Mouse (Mus musculus) cerebellum, adult 8-10 months (tissue): ENCODE data around the gene Tor3a.
A peak's percentile ranks its signal among the peaks of the same experiment; 100 is the strongest.

ENCODE experiments used
- DNase-seq: peaks from one replicate; pipeline ENCODE4 v3.0.0; 2022

Tor3a gene

DNA sequence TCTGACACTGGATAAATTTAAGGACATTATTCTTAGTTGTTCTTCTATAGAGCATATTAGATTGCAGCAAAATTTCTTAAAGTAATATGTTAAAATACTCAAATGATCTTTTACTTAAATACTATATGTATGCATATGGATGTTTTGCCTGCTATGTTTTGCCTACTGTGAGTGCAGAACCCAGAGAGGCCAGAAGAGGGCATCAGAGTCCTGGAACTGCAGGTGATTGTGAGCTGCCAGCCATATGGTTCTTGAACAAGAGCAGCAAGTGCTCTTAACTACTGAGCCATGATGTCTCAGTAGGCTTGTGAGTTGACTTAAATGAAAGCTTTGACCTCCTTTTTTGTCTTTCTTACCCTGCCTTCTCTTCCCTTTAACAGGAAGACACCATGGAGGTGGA, 43.2 kb downstream of the Tor3a start:
- no peak for DNase-seq

DNA sequence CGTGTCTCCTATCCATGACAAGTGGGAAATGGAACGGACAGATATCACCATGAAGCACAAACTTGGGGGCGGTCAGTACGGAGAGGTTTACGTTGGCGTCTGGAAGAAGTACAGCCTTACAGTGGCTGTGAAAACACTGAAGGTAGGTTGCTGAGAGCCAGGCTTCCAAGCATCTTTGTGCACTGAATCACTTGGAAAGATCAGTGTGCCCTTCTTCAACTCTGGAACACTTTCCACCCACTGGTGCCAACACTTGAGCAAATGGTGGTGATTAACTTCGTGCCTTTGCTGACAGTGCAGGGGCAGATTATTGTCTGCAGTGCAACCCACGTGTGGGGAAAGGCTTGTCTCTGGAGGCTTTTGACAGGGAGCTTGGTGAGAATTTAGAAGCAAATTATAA, 44.2 kb downstream of the Tor3a start:
- no peak for DNase-seq

DNA sequence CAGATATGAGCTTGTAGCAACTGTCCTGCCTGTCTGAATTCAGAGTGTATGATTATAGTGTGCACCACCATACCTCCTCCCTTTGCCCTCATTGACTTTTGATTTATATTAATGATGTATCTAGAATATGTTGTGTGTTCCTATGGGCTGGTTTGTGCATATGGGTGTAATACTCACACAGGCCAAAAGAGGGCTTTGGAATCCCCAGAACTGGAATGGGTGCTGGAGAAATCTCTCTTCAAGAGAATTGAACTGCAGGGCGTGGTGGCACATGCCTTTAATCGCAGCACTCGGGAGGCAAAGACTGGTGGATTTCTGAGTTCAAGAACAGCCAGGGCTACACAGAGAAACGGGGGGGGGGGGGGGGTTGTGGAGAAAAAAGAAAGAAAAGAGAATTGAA, 47.4 kb downstream of the Tor3a start:
- no peak for DNase-seq

DNA sequence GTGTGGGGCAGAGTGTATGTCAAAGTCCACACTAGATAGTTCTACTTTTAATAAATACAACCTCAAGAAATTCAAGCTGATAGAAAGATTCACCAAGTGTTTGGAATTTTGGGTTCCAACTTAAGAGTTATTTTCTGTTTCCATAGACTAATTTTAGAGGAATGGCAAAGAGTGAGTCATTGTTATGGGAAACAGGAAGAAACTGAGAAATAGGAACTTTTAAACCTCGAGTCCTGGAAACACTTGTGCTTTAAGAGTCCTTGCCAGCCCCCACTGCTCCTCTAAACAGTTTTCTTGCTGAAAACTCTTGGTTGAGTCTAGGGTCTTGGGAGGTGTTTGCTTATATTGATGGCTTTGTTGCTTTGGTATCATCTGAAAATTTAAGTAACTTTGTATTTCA, 49.9 kb downstream of the Tor3a start:
- DNase-seq: no peak

DNA sequence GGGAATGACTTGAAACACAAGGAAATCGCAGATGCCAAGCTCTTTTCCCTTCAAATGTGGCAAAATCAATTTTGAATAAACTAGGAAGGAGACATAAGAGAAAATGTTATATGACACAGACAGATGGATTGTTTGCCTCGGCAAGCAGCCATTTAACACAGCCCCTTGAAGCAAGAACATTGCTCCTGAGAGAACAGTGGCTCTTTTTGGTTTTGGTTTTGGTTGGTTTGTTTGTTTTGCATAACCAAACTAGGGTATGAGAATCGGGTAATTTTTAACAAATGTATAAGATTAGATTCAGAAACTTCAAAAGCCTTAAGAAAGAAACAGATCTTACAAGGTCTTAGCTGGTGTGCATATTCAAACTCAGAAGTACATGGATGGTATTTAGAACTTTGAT, 53.2 kb downstream of the Tor3a start:
- DNase-seq: no peak

DNA sequence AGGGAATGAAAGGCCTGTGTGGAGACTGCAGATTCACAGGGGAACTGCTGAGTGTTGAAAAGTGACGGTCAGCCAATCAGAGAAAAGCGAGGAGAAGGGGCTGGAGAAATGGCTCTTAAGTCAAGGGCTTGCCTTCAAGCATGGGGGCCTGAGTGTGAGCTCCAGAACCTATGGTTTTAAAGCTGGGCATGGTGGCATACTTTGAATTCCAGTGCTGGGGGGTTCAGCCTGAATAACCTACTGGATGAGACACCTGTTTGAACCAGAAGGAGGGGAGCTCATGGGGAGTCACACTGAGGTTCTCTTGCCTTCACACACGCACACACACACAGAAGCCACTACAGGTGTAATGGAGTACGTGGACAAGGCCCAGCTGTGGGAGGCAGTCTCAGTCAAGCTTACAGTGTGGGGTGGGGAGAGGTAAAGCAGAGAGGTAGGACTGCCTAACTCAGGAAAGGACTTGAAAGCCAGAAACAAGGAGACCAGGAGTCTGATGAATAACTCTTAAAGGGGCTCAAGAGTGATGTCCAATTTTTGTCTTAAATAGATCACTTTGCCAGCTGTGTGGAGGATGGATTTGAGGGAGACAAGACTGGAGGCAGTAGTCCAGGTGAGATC, 53.8 kb downstream of the Tor3a start:
- DNase-seq: no peak

DNA sequence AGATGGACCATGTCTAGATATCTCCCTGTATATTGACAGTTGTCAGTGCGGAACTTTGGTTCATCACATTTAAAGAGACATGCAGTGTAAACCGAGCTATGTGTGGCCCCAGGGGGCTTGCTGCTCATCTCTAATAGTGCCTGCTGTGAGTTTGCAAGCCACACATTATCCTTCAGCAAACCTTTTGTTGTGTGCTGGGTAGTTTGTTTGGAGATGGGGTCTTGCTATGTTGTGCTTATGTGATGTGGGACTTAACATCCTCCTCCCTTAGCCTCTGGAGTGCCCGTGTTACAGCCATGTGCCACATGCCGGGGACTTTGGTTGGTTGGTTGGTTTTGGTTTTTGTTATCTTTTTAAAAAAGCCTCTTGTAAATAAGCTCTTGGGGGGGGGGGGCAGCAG, 56.3 kb downstream of the Tor3a start:
- DNase-seq: no peak

DNA sequence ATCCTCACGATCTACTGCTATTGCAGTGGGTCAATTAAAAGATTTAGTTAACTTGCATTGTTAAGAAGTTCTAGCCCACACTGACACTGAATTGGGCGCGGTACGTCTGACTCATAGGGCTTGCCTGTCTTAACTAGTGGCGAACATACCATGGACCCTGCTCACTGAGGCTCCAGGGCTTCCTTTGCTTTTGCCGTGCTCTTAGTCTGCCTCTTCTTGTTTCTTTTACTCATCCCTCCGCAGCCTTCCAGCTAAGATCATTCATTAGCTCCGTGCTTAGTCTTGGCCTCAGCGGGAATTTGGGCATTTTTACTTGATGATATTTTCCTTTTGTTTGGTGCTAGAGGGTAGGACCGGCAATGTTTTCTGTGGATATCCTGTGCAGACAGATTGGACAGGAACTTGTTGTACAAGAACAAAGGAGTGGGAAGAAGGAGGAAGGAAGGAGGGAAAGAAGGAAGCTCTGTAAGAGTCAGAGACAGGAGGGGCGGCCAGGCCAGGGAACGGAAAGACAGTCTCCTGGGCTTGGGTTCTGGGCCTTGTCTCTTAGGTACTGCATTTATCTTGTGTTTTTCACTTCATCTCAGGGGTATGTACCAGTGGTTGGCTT, 57.1 kb downstream of the Tor3a start:
- DNase-seq: no peak

DNA sequence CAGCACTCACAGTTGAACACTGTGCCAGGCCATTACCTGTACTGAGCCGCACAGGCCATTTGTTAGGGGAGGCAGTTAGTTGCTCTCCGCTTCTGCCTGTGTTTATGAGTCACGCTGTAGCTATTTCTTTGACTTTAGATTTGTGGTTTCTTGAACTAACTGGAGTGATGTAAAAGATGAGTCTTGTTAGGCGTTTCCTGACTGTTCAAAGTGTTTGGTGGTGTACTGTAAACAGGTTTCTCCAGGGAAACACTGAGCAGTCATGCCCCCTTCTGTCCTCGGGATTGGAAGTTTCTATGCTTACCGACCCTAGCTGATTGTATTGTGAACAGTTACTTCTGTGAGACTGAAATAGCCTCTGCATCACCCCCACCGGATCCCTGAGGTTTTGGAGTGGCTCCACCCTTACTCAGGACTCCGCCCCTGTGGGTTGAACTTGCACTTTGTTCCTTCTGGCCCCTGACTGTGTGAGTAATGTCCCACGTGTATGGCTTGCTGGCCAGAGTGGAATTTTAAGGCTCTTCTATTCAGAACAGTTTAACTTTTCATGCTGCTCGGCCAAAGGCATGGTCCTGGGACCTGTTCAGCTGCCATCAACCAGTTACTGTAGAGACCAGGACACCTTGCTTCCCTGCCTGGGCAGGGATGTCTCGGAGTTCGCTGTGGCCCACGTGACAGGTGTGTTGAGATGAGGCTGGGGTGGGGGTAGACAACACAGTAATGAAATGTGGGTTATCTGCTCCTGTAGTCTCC, 58.6 kb downstream of the Tor3a start:
- DNase-seq: no peak

DNA sequence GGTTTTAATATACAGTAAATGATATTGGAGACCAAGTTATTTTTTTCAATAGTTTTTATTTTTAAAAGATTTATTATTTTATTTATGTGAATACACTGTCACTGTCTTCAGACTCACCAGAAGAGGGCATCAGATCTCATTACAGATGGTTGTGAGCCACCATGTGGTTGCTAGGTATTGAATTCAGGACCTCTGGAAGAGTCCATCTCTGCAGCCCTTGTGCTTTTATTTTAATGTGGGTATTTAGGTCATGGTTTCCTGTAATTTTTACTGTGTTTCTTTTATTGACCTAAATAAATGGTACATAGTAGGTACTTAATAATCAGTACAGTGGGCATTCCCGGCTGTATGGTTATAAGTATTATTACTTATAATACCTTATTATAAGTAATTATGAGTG, 59.4 kb downstream of the Tor3a start:
- DNase-seq: no peak

DNA sequence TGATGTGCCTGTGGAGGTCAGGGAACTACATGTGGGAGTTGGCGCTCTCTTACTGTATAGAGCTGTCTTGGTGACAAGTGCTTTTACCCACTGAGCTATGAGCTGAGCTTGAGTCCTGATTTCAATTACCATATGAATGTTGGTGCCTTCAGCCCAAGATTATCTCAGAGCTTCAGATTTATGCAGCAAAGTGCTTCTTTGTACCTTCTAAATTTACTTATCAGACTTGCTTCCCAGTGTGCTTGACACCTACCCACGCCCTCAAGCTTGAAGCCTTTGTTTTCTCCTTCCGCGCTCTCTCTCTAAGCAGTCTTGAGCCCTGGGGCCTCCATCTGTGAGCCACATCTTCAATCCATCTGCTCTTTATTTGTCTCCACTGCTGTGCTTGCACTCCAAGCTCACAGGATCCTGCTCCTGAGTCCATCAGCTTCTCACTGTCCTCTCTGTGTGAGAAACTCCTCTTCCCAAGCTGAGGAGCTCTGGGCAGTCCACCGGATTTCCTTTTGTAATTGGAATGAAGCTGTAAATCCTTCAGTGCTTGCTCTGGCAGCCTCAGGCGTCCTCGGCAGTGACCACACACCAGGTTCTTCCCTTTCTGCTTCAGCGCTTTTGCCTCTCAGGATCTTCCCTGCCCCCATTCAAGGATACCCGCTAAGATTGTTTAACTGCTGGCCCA, 60.2 kb downstream of the Tor3a start:
- peak; percentile 47 for DNase-seq

DNA sequence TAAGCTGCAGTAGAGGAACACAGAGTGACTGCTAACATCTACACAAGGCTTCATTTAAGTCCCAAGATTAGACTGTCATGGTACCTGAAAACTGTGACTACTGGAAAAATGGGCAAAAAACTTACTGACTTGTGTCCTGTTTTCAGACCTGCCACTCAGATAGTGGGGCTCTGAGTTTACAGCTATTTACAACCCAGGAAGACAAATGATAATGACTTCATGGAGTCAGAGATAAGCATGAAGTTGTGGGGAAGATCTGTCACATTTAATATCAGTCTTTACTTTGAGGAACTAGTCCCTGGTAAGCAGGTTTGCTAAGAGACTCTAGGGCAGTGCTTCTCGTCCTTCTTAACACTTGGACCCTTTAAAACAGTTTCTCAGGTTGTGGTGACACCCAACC, 63.9 kb downstream of the Tor3a start:
- DNase-seq: no peak

DNA sequence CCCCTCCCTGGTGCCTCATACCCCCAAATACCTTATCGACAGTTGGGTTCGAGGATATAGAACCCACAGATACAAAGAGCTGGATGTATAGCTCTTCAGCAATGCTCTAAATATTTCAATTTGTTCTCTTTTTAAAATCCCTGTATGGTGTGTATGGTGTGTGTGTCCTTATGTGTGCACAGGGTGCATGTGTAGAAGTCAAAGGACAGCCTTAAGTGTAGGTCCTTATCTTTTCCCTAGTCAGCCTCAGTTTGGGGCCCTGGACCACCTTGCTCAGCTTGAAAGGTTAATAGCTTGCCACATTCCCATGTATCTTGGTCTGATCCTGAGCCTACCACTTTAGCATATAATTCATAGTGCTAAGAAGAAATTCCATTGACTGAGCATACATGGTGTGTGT, 65.7 kb downstream of the Tor3a start:
- no peak for DNase-seq

DNA sequence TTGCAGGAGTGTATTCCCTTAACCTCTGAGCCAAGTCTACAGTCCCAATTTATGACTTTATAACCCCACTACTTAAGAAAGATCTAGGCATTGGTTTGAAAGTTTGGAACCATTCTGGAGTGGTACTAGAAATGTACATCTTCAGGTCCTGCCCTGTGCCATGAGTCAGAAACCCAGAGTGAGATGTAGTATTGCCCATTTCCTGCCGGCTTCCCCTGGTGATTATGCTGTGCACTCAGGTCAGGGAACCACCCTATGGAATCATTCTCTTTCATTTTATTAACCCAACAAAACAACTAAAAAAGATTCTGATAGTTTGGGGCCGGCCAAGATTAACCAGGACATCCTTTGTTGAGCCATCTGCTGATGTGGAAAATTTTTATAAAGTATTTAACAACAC, 68.2 kb downstream of the Tor3a start:
- DNase-seq: no peak

DNA sequence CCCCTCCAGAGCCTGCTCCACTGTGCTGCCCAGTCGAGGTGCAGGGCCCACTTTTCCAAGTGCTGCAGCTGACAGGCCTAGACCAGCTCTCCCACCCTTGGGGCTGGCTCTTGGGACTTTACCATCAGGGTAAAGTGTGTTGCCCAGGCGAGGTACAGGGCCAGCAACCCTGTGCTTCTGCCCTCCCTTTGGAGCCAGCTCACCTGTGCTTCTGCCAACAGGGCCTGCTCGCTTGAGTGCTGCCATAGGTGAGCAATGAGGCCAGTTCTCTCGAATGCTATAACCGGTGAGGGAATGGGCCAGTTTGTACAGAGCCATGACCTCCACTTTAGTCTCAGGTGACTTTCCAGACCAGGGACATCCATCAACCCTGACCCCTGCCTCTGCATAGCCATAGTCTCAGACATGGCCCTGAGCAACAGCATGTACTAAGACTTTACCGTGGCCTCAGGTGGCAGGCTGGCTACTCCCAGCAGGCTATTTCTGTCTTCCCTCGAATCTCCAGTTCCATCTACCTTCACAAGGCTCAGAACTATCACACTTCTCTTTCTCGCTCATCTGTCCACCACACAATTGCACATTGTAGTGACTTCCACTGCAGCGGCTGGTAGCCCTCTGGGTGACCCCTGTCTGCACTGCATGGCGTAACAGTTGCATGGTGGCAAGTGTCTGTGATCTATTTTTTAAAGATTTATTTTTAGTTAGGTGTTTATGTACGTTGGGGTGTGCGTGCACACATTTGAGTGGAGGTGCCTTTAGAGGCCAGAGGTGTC, 68.9 kb downstream of the Tor3a start:
- peak; percentile 32 for DNase-seq
